Mouse (Mus musculus): ENCODE measurements around the gene Catsperg1.
"Not testable (repeated sequence)": the region's sequence is repeated elsewhere in the genome, so short reads cannot be mapped to it uniquely, and the experiment has no call there.

The Catsperg1 gene

GRCm38 (mm10) chr7:29230560-29230959 lies 16.7 kb upstream of the Catsperg1 start:
- no peak for DNase-seq (ENCODE audit: low read depth)

GRCm38 (mm10) chr7:29228202-29228601 lies 14.4 kb upstream of the Catsperg1 start:
- DNase-seq (ENCODE audit: low read depth), result no peak

DNA sequence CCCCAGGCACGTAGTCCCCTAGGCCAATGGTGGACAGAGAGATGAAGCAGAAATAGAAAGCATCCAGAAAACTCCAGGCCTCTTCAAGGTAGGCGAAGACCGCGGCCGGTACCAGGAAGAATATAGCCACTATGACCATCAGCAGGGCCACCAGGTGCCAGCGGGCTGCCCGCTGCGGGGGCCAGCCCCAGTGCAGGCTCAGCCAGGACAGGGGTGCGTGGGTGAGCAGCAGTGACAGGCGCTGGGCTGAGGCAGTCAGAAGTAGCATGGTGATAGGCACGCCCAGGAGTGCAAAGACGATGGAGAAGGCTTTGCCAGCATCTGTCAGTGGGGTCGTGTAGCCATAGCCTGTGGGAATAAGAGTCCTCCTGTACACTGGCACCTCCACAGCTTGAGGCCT lies 11.7 kb upstream of the Catsperg1 start:
- no peak for DNase-seq (ENCODE audit: low read depth)

DNA sequence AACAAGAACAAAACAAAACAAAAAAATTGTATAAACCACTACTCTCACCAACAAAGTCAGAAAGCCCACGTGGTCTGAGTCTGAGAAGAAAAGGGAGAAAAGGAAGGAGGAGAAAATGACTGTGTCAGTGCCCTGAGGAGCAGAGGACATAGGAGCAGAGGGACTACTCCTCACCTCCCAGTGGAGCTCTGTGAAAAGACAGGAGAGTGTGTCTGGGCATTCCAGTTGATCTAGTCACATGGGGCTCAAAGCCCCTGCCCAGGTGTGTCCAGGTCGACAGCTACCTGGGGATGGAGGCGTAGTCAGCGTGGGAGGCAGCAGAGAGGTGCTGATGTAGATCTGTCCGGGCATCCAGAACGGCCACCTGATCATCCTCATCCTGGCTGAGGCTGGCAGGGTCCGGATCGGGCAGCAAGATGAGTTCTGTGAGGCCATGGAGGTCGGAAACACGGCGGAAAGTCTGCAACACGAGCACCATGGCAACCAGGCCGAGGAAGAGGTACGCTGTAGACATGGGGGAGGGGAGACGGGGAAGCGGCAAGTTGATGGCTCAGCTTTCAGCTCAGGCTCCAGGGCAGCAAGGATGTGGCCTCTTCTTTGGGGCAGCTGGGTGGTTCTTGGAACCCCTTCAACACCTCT lies 11.0 kb upstream of the Catsperg1 start:
- DNase-seq (ENCODE audit: low read depth), result no peak

- DNase-seq (ENCODE audit: low read depth), result no peak
These were observed 1.0 kb upstream of the Catsperg1 start for GRCm38 (mm10) chr7:29214846-29215245.

- DNase-seq (ENCODE audit: low read depth), result no peak
These were observed 401 bp upstream of the Catsperg1 start for GRCm38 (mm10) chr7:29214236-29214635.

GRCm38 (mm10) chr7:29212775-29213560 lies 867 bp downstream of the Catsperg1 start:
- DNase-seq (ENCODE audit: low read depth), result not testable (repeated sequence)

GRCm38 (mm10) chr7:29212199-29212765 lies 1.6 kb downstream of the Catsperg1 start:
- peak; percentile 34 for DNase-seq (ENCODE audit: low read depth)

DNA sequence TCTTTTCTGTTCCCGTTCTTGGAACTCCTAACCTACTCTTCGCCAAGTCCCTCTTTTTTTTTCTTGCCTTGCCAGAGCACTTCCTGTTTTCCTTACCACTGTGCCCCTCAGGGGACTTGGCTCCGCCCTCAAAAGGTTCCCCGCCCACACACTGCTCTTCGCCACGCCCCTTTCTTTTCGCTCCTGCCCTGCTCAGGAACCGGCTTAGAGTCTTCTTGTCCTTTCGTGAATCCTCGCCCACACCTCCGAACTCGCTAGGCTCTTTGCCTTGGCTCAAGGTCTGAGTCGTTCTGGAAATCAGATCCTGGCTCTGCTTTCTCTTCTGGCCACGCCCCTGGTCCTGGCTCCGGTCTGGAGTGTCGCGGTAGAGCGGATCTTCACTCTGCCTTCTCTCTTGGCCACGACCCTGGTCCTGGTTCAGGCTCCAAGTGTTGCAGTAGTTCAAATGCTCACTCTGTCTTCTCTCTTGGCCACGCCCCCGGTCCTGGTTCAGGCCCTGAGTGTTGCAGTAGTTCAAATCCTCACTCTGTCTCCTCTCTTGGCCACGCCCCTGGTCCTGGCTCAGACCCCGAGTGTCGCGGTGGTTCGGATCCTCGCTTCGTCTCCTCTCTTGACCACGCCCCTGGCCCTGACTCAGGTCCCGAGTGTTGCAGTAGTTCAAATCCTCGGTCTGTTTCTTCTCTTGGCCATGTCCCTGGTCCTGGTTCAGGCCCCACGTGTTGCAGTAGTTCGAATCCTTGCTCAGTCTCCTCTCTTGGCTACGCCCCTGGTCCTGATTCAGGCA lies 2.2 kb downstream of the Catsperg1 start:
- DNase-seq (ENCODE audit: low read depth), result peak; percentile 85

- peak; percentile 29 for DNase-seq (ENCODE audit: low read depth)
These were observed 2.8 kb downstream of the Catsperg1 start for GRCm38 (mm10) chr7:29211013-29211412.

DNA sequence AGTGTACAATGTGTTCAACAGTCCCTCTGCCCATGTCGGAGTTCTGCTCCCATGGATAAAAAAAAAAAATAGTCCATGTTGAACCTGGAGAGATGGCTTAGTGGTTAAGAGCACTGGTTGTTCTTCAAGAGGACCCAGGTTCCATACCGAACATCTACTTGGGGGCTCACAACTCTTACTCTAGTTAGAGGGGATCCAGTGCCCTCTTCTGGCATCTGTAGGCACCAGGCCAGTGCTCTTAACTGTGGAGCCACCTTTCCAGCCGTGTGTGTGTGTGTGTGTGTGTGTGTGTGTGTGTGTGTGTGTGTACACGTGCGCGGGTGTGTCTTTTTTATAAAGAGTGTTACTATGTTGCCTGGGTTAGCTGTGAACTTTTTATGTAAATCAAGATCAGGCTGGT lies 11.3 kb downstream of the Catsperg1 start:
- no peak for DNase-seq (ENCODE audit: low read depth)

GRCm38 (mm10) chr7:29194230-29194629 lies 19.6 kb downstream of the Catsperg1 start:
- DNase-seq (ENCODE audit: low read depth), result not testable (repeated sequence)

GRCm38 (mm10) chr7:29181323-29181722 lies 32.5 kb downstream of the Catsperg1 start:
- not testable (repeated sequence) for DNase-seq (ENCODE audit: low read depth)

DNA sequence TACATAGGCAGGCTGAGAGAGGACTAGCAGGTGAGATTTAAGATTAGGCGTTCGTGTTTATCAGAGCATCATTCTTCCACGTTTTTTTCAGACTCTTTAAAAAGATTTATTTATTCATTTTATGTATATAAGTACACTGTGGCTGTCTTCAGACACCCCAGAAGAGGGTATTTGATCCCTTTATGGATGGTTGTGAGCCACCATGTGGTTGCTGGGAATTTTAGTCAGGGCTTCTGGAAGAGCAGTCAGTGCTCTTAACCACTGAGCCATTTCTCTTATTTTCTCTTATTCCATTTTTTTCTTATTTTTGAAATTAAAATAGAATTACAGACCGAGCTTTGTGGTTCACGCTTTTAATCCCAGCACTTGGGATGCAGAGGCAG lies 33.0 kb downstream of the Catsperg1 start:
- DNase-seq (ENCODE audit: low read depth), result no peak

GRCm38 (mm10) chr7:29180077-29180853 lies 33.6 kb downstream of the Catsperg1 start, which contains the start of gene Psmd8:
TSS of gene Psmd8 (minus strand) at chr7:29180701.
- DNase-seq (ENCODE audit: low read depth), result peak; percentile 94

GRCm38 (mm10) chr7:29179323-29179722 lies 34.5 kb downstream of the Catsperg1 start:
- DNase-seq (ENCODE audit: low read depth), result no peak

GRCm38 (mm10) chr7:29178106-29178505 lies 35.7 kb downstream of the Catsperg1 start:
- DNase-seq (ENCODE audit: low read depth), result no peak

DNA sequence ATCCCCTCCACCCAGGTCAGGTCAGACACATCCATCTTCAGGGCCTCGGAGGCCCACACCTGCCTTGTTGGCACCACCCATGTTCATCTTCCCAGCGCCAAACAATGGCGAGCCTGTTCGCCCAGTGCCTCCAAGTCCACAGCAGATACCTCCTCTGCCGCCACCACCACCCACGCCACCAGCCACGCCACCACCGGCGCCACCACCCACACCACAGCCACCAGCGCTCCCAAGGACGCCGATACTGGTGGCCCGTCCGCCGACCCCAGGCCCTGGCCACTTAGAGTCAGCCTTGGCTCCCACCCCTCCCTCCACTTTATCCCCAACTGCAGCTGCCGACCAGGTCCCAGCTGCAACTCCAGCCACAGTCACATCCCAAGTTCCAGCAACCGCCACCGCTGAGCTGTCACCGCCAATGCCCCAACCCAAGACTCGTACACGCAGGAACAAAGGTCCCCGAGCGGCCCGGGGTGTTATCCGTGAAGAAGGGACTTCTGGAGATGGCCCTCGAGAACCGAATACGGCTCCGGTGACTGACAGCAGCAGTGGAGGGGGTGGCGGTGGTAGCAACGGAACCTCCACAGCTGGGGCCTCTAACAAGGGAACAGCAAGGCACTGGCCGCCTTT lies 41.3 kb downstream of the Catsperg1 start:
- no peak for DNase-seq (ENCODE audit: low read depth)

DNA sequence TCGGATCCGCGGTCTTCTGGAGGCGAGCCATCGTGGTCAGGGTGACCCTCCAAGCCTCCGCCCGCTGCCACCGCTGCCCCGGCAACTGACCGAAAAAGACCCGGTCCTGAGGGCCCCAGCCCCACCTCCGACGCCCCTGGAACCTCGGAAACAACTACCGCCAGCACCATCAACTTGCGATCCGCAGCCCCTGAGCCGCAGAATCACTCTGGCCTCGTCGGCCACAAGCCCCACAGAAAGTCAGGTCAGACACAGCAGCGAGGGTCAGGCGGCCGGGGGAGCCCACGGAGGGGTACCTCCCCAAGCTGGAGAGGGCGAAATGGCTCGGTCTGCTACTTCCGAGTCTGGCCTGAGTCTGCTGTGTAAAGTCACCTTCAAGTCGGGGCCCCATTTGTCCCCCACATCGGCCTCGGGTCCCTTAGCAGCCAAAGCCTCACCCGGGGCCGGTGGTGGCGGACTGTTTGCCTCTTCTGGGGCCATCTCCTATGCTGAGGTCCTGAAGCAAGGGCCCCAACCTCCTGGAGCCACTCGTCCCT lies 42.2 kb downstream of the Catsperg1 start:
- no peak for DNase-seq (ENCODE audit: low read depth)

DNA sequence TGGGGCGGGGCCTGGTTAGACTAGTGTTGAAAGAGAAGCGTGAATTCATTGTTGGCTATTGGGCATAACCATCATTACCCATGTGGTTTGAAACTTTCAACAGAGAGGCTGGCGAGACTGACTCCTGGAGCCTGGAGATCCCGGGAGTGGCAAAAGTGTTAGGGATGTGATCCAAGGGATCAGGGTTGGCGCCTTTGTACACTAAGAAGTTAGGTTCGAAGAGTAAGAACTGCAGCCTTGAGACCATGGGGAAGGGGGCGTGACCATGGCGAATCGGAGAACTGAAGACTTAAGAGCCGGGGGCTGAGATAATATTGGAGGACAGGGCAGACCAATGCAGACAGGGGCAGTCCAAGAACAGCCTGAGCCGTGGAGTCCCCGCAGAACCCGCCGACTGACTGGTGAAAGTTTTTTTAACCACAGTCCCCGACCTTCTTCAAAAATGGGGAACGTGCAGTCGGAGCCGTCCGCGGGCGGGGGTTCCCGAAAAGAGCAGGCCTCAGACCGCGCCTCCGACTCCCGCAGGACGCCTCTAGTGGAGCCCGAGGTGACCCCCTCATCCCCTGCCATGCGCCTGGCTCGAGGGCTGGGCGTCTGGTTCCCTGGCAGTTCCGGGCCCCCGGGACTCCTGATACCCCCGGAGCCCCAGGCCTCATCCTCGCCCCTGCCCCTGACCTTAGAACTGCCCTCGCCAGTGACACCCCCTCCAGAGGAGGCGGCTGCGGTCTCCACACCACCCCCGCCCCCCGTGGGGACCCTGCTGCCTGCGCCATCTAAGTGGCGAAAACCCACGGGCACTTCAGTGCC lies 42.9 kb downstream of the Catsperg1 start:
- no peak for DNase-seq (ENCODE audit: low read depth)

Measured in c-Kit-positive CD71-positive TER-119-negative erythroid progenitor cells, embryonic 14.5 days (primary cell).